Mouse (Mus musculus): Measurements from ENCODE around the gene Defb36.

- no peak for TF ChIP-seq POLR2A (IDR thresholded peaks at IDR 0.05; ENCODE audit: borderline replicate concordance, control insufficient read depth, low read depth, low read length)
- TF ChIP-seq CTCF (IDR thresholded peaks at IDR 0.05; ENCODE audit: control insufficient read depth, insufficient read depth, low read length) = no peak
Measured at GRCm38 (mm10) chr2:152569038-152569437, 35.1 kb upstream of the Defb36 start, which contains the start of gene Gm17416.
